Mouse (Mus musculus): Measurements from ENCODE around the gene Naa50. TPM values are rescaled to one million over a fixed set of nuclear protein-coding genes. Genes with fewer than 3 reads are reported as not detected.

The Naa50 gene
- polyA plus RNA-seq (2012; rRNA removed) = 23.8 and 23.9 TPM in 2 replicates

- Histone ChIP-seq H3K27ac (ENCODE audit: insufficient read depth, low read length) (peak within 1 kb of the TSS; percentile 99), H3K4me1 (ENCODE audit: control insufficient read depth, insufficient read depth, low read length) (peaks cover 4% of the 10 kb centered on the region), H3K4me3 (ENCODE audit: insufficient read depth, low read length) (peak within 1 kb of the TSS; percentile 99)
- TF ChIP-seq POLR2A (IDR thresholded peaks at IDR 0.05; ENCODE audit: extremely low read depth, insufficient read depth, low read length) = peak; percentile 73; the same call in 1 of the 2 replicates
- TF ChIP-seq CTCF (IDR thresholded peaks at IDR 0.05; ENCODE audit: extremely low read depth, insufficient read depth, low read length) = no peak
Measured at GRCm38 (mm10) chr16:44139536-44140185, at the start of gene Naa50, which contains the start of gene Atp6v1a. Gene Naa50, plus strand, starts transcription at chr16:44139830. Gene Atp6v1a, minus strand, starts transcription at chr16:44139705.

GRCm38 (mm10) chr16:44099377-44099776 lies 40.3 kb upstream of the Naa50 start:
- Histone ChIP-seq H3K4me3 (ENCODE audit: insufficient read depth, low read length) (no peak overlapping the region), H3K4me1 (ENCODE audit: control insufficient read depth, insufficient read depth, low read length) (no peaks in the 10 kb centered on the region), H3K27ac (ENCODE audit: insufficient read depth, low read length) (no peak overlapping the region)
- TF ChIP-seq CTCF (IDR thresholded peaks at IDR 0.05; ENCODE audit: extremely low read depth, insufficient read depth, low read length) = no peak
- no peak for TF ChIP-seq POLR2A (IDR thresholded peaks at IDR 0.05; ENCODE audit: extremely low read depth, insufficient read depth, low read length)

- TF ChIP-seq CTCF (IDR thresholded peaks at IDR 0.05; ENCODE audit: extremely low read depth, insufficient read depth, low read length) (no peak), POLR2A (IDR thresholded peaks at IDR 0.05; ENCODE audit: extremely low read depth, insufficient read depth, low read length) (no peak)
- Histone ChIP-seq H3K4me3 (ENCODE audit: insufficient read depth, low read length) (no peak overlapping the region), H3K27ac (ENCODE audit: insufficient read depth, low read length) (no peak overlapping the region), H3K4me1 (ENCODE audit: control insufficient read depth, insufficient read depth, low read length) (no peaks in the 10 kb centered on the region)
Measured at GRCm38 (mm10) chr16:44101181-44101710, 38.4 kb upstream of the Naa50 start.

- no peak overlapping the region for H3K4me3 ChIP-seq (ENCODE audit: insufficient read depth, low read length)
- no peak overlapping the region for H3K27ac ChIP-seq (ENCODE audit: insufficient read depth, low read length)
- TF ChIP-seq POLR2A (IDR thresholded peaks at IDR 0.05; ENCODE audit: extremely low read depth, insufficient read depth, low read length) (no peak), CTCF (IDR thresholded peaks at IDR 0.05; ENCODE audit: extremely low read depth, insufficient read depth, low read length) (no peak)
- H3K4me1 ChIP-seq (ENCODE audit: control insufficient read depth, insufficient read depth, low read length) = no peaks in the 10 kb centered on the region
Measured at GRCm38 (mm10) chr16:44102925-44103324, 36.7 kb upstream of the Naa50 start.

- TF ChIP-seq POLR2A (IDR thresholded peaks at IDR 0.05; ENCODE audit: extremely low read depth, insufficient read depth, low read length) (no peak), CTCF (IDR thresholded peaks at IDR 0.05; ENCODE audit: extremely low read depth, insufficient read depth, low read length) (no peak)
- Histone ChIP-seq H3K27ac (ENCODE audit: insufficient read depth, low read length) (no peak overlapping the region), H3K4me1 (ENCODE audit: control insufficient read depth, insufficient read depth, low read length) (no peaks in the 10 kb centered on the region), H3K4me3 (ENCODE audit: insufficient read depth, low read length) (no peak overlapping the region)
Measured at GRCm38 (mm10) chr16:44103806-44104766, 35.5 kb upstream of the Naa50 start.

GRCm38 (mm10) chr16:44105211-44105610 lies 34.4 kb upstream of the Naa50 start:
- TF ChIP-seq CTCF (IDR thresholded peaks at IDR 0.05; ENCODE audit: extremely low read depth, insufficient read depth, low read length) = no peak
- TF ChIP-seq POLR2A (IDR thresholded peaks at IDR 0.05; ENCODE audit: extremely low read depth, insufficient read depth, low read length) = no peak
- H3K27ac ChIP-seq (ENCODE audit: insufficient read depth, low read length) = no peak overlapping the region
- H3K4me3 ChIP-seq (ENCODE audit: insufficient read depth, low read length) = no peak overlapping the region
- no peaks in the 10 kb centered on the region for H3K4me1 ChIP-seq (ENCODE audit: control insufficient read depth, insufficient read depth, low read length)

GRCm38 (mm10) chr16:44109002-44109401 lies 30.6 kb upstream of the Naa50 start:
- no peak for TF ChIP-seq CTCF (IDR thresholded peaks at IDR 0.05; ENCODE audit: extremely low read depth, insufficient read depth, low read length)
- no peak for TF ChIP-seq POLR2A (IDR thresholded peaks at IDR 0.05; ENCODE audit: extremely low read depth, insufficient read depth, low read length)
- Histone ChIP-seq H3K27ac (ENCODE audit: insufficient read depth, low read length) (no peak overlapping the region), H3K4me3 (ENCODE audit: insufficient read depth, low read length) (no peak overlapping the region), H3K4me1 (ENCODE audit: control insufficient read depth, insufficient read depth, low read length) (no peaks in the 10 kb centered on the region)

- H3K4me3 ChIP-seq (ENCODE audit: insufficient read depth, low read length) = no peak overlapping the region
- peaks cover 11% of the 10 kb centered on the region for H3K4me1 ChIP-seq (ENCODE audit: control insufficient read depth, insufficient read depth, low read length)
- no peak overlapping the region for H3K27ac ChIP-seq (ENCODE audit: insufficient read depth, low read length)
- no peak for TF ChIP-seq CTCF (IDR thresholded peaks at IDR 0.05; ENCODE audit: extremely low read depth, insufficient read depth, low read length)
- TF ChIP-seq POLR2A (IDR thresholded peaks at IDR 0.05; ENCODE audit: extremely low read depth, insufficient read depth, low read length) = no peak
Measured at GRCm38 (mm10) chr16:44119753-44120501, 19.7 kb upstream of the Naa50 start.

- no peak for TF ChIP-seq POLR2A (IDR thresholded peaks at IDR 0.05; ENCODE audit: extremely low read depth, insufficient read depth, low read length)
- no peak for TF ChIP-seq CTCF (IDR thresholded peaks at IDR 0.05; ENCODE audit: extremely low read depth, insufficient read depth, low read length)
- peak overlapping the region; percentile 93 for H3K27ac ChIP-seq (ENCODE audit: insufficient read depth, low read length)
- peaks cover 13% of the 10 kb centered on the region for H3K4me1 ChIP-seq (ENCODE audit: control insufficient read depth, insufficient read depth, low read length)
Measured at GRCm38 (mm10) chr16:44122122-44122521, 17.5 kb upstream of the Naa50 start.

More at GRCm38 (mm10) chr16:44122122-44122521, 17.5 kb upstream of the Naa50 start:
- H3K4me3 ChIP-seq (ENCODE audit: insufficient read depth, low read length) = no peak overlapping the region

Data from cortical plate, adult 2 months (tissue).